Mouse (Mus musculus): ENCODE results near the gene Gm20721.

- TF ChIP-seq POLR2A (IDR thresholded peaks at IDR 0.05; ENCODE audit: borderline replicate concordance, insufficient read depth, low read length) = no peak
- TF ChIP-seq CTCF (IDR thresholded peaks at IDR 0.05; ENCODE audit: borderline replicate concordance, insufficient read depth, low read depth, low read length) = no peak
Measured at GRCm38 (mm10) chr2:174299771-174300160, 46.7 kb downstream of the Gm20721 start.
